Mouse (Mus musculus): ENCODE data around the gene Nrp2.

Gene Nrp2

DNA sequence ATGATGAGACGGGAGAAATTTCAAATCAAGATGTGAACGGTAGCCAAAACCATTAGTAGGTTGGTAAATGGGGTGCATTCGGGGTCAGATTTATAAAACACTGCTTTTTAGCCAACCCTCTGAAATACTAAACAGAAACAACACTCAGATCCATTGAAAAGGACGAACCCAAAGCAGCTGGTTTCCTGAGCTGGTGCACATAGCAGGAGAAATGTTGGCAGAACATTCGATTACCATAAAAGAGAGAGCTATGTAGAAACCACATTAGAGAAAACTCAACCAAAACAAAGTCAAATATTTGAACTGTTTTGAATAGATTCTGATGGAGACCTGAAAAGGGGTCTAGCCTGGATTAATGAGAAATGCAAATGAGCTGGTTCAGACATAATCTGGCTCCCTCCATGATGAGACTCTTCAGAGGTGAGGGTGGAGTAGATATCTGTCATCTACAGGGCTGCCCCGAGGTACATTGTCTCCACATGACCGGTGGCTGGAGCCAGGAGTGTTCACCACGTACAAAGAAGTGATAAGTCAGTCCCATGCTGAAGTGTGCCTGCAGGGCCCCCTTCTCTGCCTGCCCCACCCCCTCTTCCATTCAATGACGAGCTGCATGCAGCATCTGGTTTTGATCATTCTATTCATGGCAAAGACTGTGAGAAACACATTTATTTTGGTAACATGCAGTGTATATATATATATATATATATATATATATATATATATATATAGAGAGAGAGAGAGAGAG, 156.6 kb downstream of the Nrp2 start:
- DNase-seq (ENCODE audit: low spot score in 2 of 2) = no peak

DNA sequence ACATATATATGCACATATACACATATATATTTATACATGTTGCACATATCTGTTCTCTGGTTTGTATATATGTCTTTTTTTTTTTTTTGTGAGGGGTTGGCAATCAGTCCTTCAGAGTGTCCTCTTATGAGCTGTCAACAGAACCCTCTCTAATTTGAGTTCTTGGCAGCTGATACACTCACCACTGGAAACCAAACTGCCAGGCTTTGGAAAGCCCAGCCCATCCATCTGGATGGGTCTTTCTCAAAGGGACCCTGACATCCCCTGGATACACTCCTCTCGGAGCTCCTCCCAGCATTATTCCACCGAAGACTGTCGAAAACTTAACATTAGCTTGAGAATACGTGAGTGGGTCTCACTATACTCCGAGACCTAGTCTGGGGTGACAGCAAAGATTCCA, 157.2 kb downstream of the Nrp2 start:
- no peak for DNase-seq (ENCODE audit: low spot score in 2 of 2)

DNA sequence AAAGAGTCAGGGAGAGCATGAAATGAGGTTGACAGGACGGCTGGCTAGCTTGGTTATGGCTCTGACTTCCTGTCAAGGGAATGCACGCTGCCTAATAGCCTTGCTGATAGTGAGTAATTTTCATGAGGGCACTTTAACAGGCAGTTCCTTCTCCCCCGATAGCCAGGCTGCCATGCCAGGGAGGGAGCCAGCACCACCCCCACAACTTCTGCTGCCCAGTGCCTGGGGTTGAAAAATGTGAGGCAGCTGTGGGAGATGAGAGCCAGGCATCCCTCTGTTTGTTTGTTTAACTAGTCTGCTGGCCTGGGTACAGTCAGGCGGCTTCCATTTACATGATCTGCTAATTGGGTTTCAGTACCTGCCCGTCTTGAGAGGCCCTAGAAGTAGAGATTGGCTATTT, 157.7 kb downstream of the Nrp2 start:
- DNase-seq (ENCODE audit: low spot score in 2 of 2) = no peak

Data from spleen, postnatal 10 days (tissue).